Mouse (Mus musculus) adrenal gland, postnatal 14 days (tissue): ENCODE data around the gene Alg9. TPM values are rescaled to one million over a fixed set of nuclear protein-coding genes. Genes with fewer than 3 reads are reported as not detected.

Experiments
- DNase-seq: peaks from one replicate; pipeline ENCODE4 v3.0.0; 2021; ENCODE audit warnings: mixed read lengths
- total RNA-seq: library from RNA; stranded (reverse); gene quantifications from 2 replicates; pipeline ENCODE4 v1.2.3, GENCODE M21; 2021

Gene Alg9
- total RNA-seq, 1 experiment from 2014 or later, result 26.0 TPM

DNA sequence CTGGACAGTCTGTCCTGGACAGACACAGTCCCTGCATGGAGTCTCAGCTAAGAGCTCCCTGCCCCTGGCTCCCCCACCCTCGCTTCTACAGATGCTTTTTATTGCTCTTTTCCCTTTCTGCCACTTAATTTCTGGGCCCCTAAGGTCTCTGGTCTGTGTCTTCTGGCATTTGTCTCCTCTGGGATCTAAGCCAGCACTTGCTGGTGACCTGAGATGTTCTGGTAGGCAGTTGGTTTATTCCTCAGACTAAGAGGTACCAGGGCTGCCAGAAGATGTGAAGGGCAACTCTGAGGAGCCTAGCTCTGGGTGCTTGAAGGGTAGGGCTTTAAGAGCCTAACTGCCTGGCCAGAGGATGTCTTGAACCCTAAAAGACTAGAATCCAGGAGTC is 110.8 kb downstream of the Alg9 start:
- peak; percentile 61 for DNase-seq

GRCm38 (mm10) chr9:50886870-50887269 is 112.1 kb downstream of the Alg9 start:
- no peak for DNase-seq

GRCm38 (mm10) chr9:50887351-50887750 is 112.5 kb downstream of the Alg9 start:
- peak; percentile 30 for DNase-seq

DNA sequence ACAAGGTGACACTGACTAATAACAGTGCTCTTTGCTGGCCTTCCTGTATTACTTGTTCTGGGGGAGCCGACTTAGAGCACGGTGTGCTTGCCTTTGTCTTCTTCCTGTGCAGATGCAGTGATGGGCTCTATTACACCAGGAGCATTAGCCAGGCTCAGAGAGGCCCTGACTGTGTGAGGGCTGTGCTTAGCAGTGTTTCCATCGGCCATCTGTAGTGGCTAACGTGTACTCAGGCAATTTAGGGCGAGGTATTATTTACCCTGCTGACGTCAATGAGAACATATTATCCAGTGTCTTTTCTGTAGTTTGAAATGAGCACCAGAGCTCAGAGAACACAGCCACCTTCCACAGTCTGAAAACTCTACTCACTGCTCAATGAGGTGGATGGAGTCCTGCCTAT is 114.4 kb downstream of the Alg9 start:
- DNase-seq, result no peak

GRCm38 (mm10) chr9:50889964-50890363 is 115.1 kb downstream of the Alg9 start:
- no peak for DNase-seq

- DNase-seq, result no peak
Measured at GRCm38 (mm10) chr9:50890494-50891090, 115.8 kb downstream of the Alg9 start.

Other genes starting within 250 kb of the Alg9 start
- 68.9 and 73.9 TPM in 2 replicates for gene Pts, start 246.3 kb upstream of the Alg9 start, total RNA-seq
- gene Il18, start 220.2 kb upstream of the Alg9 start, total RNA-seq, result 5.7 and 8.4 TPM in 2 replicates
- 2.1 and 3.7 TPM in 2 replicates for gene Bco2, start 219.8 kb upstream of the Alg9 start, total RNA-seq
- not detected in 2 replicates for gene Tex12, start 213.7 kb upstream of the Alg9 start, total RNA-seq
- 554 and 565 TPM in 2 replicates for gene Sdhd, start 171.2 kb upstream of the Alg9 start, total RNA-seq
- gene Timm8b, start 171.1 kb upstream of the Alg9 start, total RNA-seq, result 171 and 184 TPM in 2 replicates
- gene Pih1d2, start 157.7 kb upstream of the Alg9 start, total RNA-seq, result 1.6 and 1.9 TPM in 2 replicates
- 24.3 and 25.3 TPM in 2 replicates for gene Nkapd1, start 157.6 kb upstream of the Alg9 start, total RNA-seq
- 252 and 279 TPM in 2 replicates for gene Dlat, start 115.2 kb upstream of the Alg9 start, total RNA-seq
- gene Dixdc1, start 35.5 kb upstream of the Alg9 start, total RNA-seq, result 8.4 and 9.5 TPM in 2 replicates
- 6.6 and 6.9 TPM in 2 replicates for gene 2310030G06Rik, start 28.5 kb upstream of the Alg9 start, total RNA-seq
- gene Cryab, start 23.7 kb upstream of the Alg9 start, total RNA-seq, result 21.4 and 29.2 TPM in 2 replicates
- gene Hspb2, start 22.7 kb upstream of the Alg9 start, total RNA-seq, result 1.5 and 1.9 TPM in 2 replicates
- gene Fdxacb1, start 6.8 kb upstream of the Alg9 start, total RNA-seq, result 5.7 and 6.4 TPM in 2 replicates
- 35.5 and 37.2 TPM in 2 replicates for gene 1110032A03Rik, start 501 bp downstream of the Alg9 start, total RNA-seq
- gene Ppp2r1b, start 70.3 kb downstream of the Alg9 start, total RNA-seq, result 32.3 and 34.4 TPM in 2 replicates
- gene Sik2, start 234.1 kb downstream of the Alg9 start, total RNA-seq, result 137 and 141 TPM in 2 replicates